Mouse (Mus musculus) T-helper 17 cell (primary cell): ENCODE measurements around the gene Cd72.

Experiments used
- in situ Hi-C, 2 experiments: fragments of 300-600 bp; cut with MboI, MseI; formaldehyde crosslinking; loops; 1 replicate in 1 of 2; 2 replicates in 1 of 2; pipeline ENCODE4 v1.15.1; 2025; ENCODE audit warnings: high pct_unique_total_duplicates in 2 of 2

Gene Cd72

GRCm38 (mm10) chr4:43431690-43432089 lies 22.7 kb downstream of the Cd72 start:
- in situ Hi-C loops = loop anchor here (25.0 kb wide), 2 partner anchors 419 to 1719 kb away; partner anchors contain the start of genes Dctn3 (in 1 of the 2), Fancg (in 1 of the 2), Rpp25l (in 1 of the 2) and Vcp (in 1 of the 2)

- in situ Hi-C loops = loop anchor here (10.0 to 25.0 kb wide), 3 partner anchors 364 to 1717 kb away; partner anchors contain the start of genes Dctn3 (in 1 of the 2), Fancg (in 1 of the 2), Rpp25l (in 1 of the 2) and Vcp (in 1 of the 2)
Measured at GRCm38 (mm10) chr4:43428946-43429345, 25.5 kb downstream of the Cd72 start, which contains the start of gene Fam166b. Fam166b (minus strand) TSS chr4:43429134.

GRCm38 (mm10) chr4:43428180-43428861 lies 26.1 kb downstream of the Cd72 start:
- in situ Hi-C loops = loop anchor here (10.0 to 25.0 kb wide), 3 partner anchors 364 to 1716 kb away; partner anchors contain the start of genes Dctn3 (in 1 of the 2), Fancg (in 1 of the 2), Rpp25l (in 1 of the 2) and Vcp (in 1 of the 2)

- in situ Hi-C loops = loop anchor here (10.0 to 25.0 kb wide), 3 partner anchors 363 to 1715 kb away; partner anchors contain the start of genes Dctn3 (in 1 of the 2), Fancg (in 1 of the 2), Rpp25l (in 1 of the 2) and Vcp (in 1 of the 2)
Measured at GRCm38 (mm10) chr4:43427501-43428179, 26.8 kb downstream of the Cd72 start.

GRCm38 (mm10) chr4:43426487-43426886 lies 27.9 kb downstream of the Cd72 start:
- in situ Hi-C loops = loop anchor here (10.0 to 25.0 kb wide), 3 partner anchors 362 to 1714 kb away; partner anchors contain the start of genes Dctn3 (in 1 of the 2), Fancg (in 1 of the 2), Rpp25l (in 1 of the 2) and Vcp (in 1 of the 2)

GRCm38 (mm10) chr4:43425648-43426380 lies 28.6 kb downstream of the Cd72 start:
- in situ Hi-C loops = loop anchor here (10.0 to 25.0 kb wide), 3 partner anchors 361 to 1714 kb away; partner anchors contain the start of genes Dctn3 (in 1 of the 2), Fancg (in 1 of the 2), Rpp25l (in 1 of the 2) and Vcp (in 1 of the 2)

- in situ Hi-C loops = loop anchor here (10.0 to 25.0 kb wide), 3 partner anchors 360 to 1713 kb away; partner anchors contain the start of genes Dctn3 (in 1 of the 2), Fancg (in 1 of the 2), Rpp25l (in 1 of the 2) and Vcp (in 1 of the 2)
Measured at GRCm38 (mm10) chr4:43425197-43425596, 29.2 kb downstream of the Cd72 start.

GRCm38 (mm10) chr4:43424072-43424471 lies 30.4 kb downstream of the Cd72 start:
- in situ Hi-C loops = loop anchor here (5.0 to 10.0 kb wide), 3 partner anchors 162 to 367 kb away; partner anchors contain the start of gene Unc13b (in 1 of the 2)

- in situ Hi-C loops = loop anchor here (5.0 to 10.0 kb wide), 3 partner anchors 161 to 366 kb away; partner anchors contain the start of gene Unc13b (in 1 of the 2)
Measured at GRCm38 (mm10) chr4:43423267-43423934, 31.0 kb downstream of the Cd72 start.

- in situ Hi-C loops = loop anchor here (5.0 to 10.0 kb wide), 3 partner anchors 159 to 364 kb away; partner anchors contain the start of gene Unc13b (in 1 of the 2)
Measured at GRCm38 (mm10) chr4:43421632-43422240, 32.7 kb downstream of the Cd72 start.

- in situ Hi-C loops = loop anchor here (5.0 to 10.0 kb wide), 3 partner anchors 158 to 363 kb away; partner anchors contain the start of gene Unc13b (in 1 of the 2)
Measured at GRCm38 (mm10) chr4:43420305-43420704, 34.1 kb downstream of the Cd72 start.

GRCm38 (mm10) chr4:43419801-43420281 lies 34.6 kb downstream of the Cd72 start:
- in situ Hi-C loops = loop anchor here (5.0 to 10.0 kb wide), 3 partner anchors 158 to 363 kb away; partner anchors contain the start of gene Unc13b (in 1 of the 2)

GRCm38 (mm10) chr4:43418973-43419656 lies 35.3 kb downstream of the Cd72 start:
- in situ Hi-C loops = no loop called here

- in situ Hi-C loops = no loop called here
Measured at GRCm38 (mm10) chr4:43418450-43418849, 36.0 kb downstream of the Cd72 start.

- in situ Hi-C loops = no loop called here
Measured at GRCm38 (mm10) chr4:43417269-43418062, 37.0 kb downstream of the Cd72 start.

- in situ Hi-C loops = no loop called here
Measured at GRCm38 (mm10) chr4:43416071-43416490, 38.3 kb downstream of the Cd72 start.

- in situ Hi-C loops = no loop called here
Measured at GRCm38 (mm10) chr4:43415221-43416070, 39.0 kb downstream of the Cd72 start.
